Mouse (Mus musculus) thymus, adult 2 months (tissue): ENCODE measurements around the gene Tmem200a. TPM values are rescaled to one million over a fixed set of nuclear protein-coding genes. Genes with fewer than 3 reads are reported as not detected.

Experiments used
- DNase-seq: peaks from one replicate; pipeline ENCODE4 v3.0.0; 2021
- H3K27ac ChIP-seq: fragments of 200-500 bp; 2 replicates; pipeline ENCODE4 v1.5.1; 2012; ENCODE audit warnings: low read length, control low read depth; ENCODE audit not compliant: control insufficient read depth, insufficient read depth
- H3K27me3 ChIP-seq: fragments of 200-500 bp; 2 replicates; pipeline ENCODE4 v1.6.1; 2012; ENCODE audit warnings: mild to moderate bottlenecking, low read length, moderate library complexity, mixed read lengths; ENCODE audit not compliant: control insufficient read depth, insufficient read depth
- H3K36me3 ChIP-seq: fragments of 200-500 bp; 2 replicates; pipeline ENCODE4 v1.6.1; 2012; ENCODE audit warnings: mild to moderate bottlenecking, low read length, moderate library complexity; ENCODE audit not compliant: control insufficient read depth, insufficient read depth
- H3K4me1 ChIP-seq: fragments of 200-500 bp; replicated peaks from 2 replicates; pipeline ENCODE4 v1.6.1; 2012; ENCODE audit warnings: low read length; ENCODE audit not compliant: control insufficient read depth, insufficient read depth
- H3K4me3 ChIP-seq: fragments of 200-500 bp; 2 replicates; pipeline ENCODE4 v1.5.1; 2012; ENCODE audit warnings: mild to moderate bottlenecking, low read length, control low read depth, moderate library complexity; ENCODE audit not compliant: control insufficient read depth, insufficient read depth
- CTCF ChIP-seq: fragments of 200-500 bp; IDR thresholded peaks from 2 replicates; pipeline ENCODE4 v1.5.1; 2012; ENCODE audit warnings: mild to moderate bottlenecking, control low read depth, low read length, moderate library complexity, borderline replicate concordance; ENCODE audit not compliant: control insufficient read depth, poor library complexity, insufficient read depth; ENCODE audit errors: extremely low read depth
- POLR2A ChIP-seq: fragments of 200-500 bp; IDR thresholded peaks from 2 replicates; pipeline ENCODE4 v1.6.1; 2012; ENCODE audit warnings: mild to moderate bottlenecking, low read length, control low read depth, moderate library complexity; ENCODE audit not compliant: control insufficient read depth, poor library complexity, insufficient read depth; ENCODE audit errors: extremely low read depth
- WGBS: fragments of 180-500 bp; shearing (Covaris S2); methylation state at CpG from one replicate; pipeline ENCODE4 v1.1.7; 2018; 5-methylcytosine and 5-hydroxymethylcytosine counted together
- polyA plus RNA-seq: library from polyadenylated mRNA; depleted of rRNA; stranded (reverse); fragments of >200 nt; gene quantifications from 2 replicates; pipeline ENCODE4 v1.2.3, GENCODE M21; 2012

The Tmem200a gene
- polyA plus RNA-seq, 1 experiment = 0.11 TPM

GRCm38 (mm10) chr10:26034931-26035330 is 43.9 kb downstream of the Tmem200a start:
- H3K36me3 ChIP-seq = no peaks in the 10 kb centered on the region
- no peak for TF ChIP-seq CTCF
- DNase-seq = no peak
- H3K27ac ChIP-seq = no peak overlapping the region
- WGBS = 81% methylated on average over 5 of the region's 5 CpGs
- no peaks in the 10 kb centered on the region for H3K27me3 ChIP-seq
- no peaks in the 10 kb centered on the region for H3K4me1 ChIP-seq
- H3K4me3 ChIP-seq = no peak overlapping the region

GRCm38 (mm10) chr10:26018740-26019139 is 60.1 kb downstream of the Tmem200a start:
- TF ChIP-seq POLR2A (no peak), CTCF (no peak)
- no peak for DNase-seq
- Histone ChIP-seq H3K27ac (no peak overlapping the region), H3K27me3 (no peaks in the 10 kb centered on the region), H3K4me1 (no peaks in the 10 kb centered on the region), H3K4me3 (no peak overlapping the region), H3K36me3 (no peaks in the 10 kb centered on the region)
- WGBS = 78% methylated on average over 3 of the region's 3 CpGs

GRCm38 (mm10) chr10:26014298-26014697 is 64.6 kb downstream of the Tmem200a start:
- Histone ChIP-seq H3K4me3 (no peak overlapping the region), H3K27me3 (no peaks in the 10 kb centered on the region), H3K4me1 (no peaks in the 10 kb centered on the region), H3K36me3 (no peaks in the 10 kb centered on the region), H3K27ac (no peak overlapping the region)
- 55% methylated on average over 1 of the region's 1 CpGs for WGBS
- no peak for TF ChIP-seq POLR2A
- no peak for TF ChIP-seq CTCF
- no peak for DNase-seq

- DNase-seq = no peak
- no peaks in the 10 kb centered on the region for H3K4me1 ChIP-seq
Measured at GRCm38 (mm10) chr10:26008948-26009347, 69.9 kb downstream of the Tmem200a start.

GRCm38 (mm10) chr10:26005471-26005870 is 73.4 kb downstream of the Tmem200a start:
- H3K27me3 ChIP-seq = no peaks in the 10 kb centered on the region
- DNase-seq = no peak
- no peaks in the 10 kb centered on the region for H3K36me3 ChIP-seq
- no peaks in the 10 kb centered on the region for H3K4me1 ChIP-seq
- WGBS = 94% methylated on average over 6 of the region's 6 CpGs
- H3K4me3 ChIP-seq = no peak overlapping the region
- TF ChIP-seq POLR2A = no peak
- no peak overlapping the region for H3K27ac ChIP-seq

More at GRCm38 (mm10) chr10:26008948-26009347, 69.9 kb downstream of the Tmem200a start:
- no peaks in the 10 kb centered on the region for H3K36me3 ChIP-seq
- 62% methylated on average over 5 of the region's 5 CpGs for WGBS
- H3K27ac ChIP-seq = no peak overlapping the region
- no peaks in the 10 kb centered on the region for H3K27me3 ChIP-seq
- no peak overlapping the region for H3K4me3 ChIP-seq
- TF ChIP-seq POLR2A = no peak
- no peak for TF ChIP-seq CTCF

GRCm38 (mm10) chr10:26000893-26001292 is 78.0 kb downstream of the Tmem200a start:
- Histone ChIP-seq H3K36me3 (no peaks in the 10 kb centered on the region), H3K4me3 (no peak overlapping the region), H3K4me1 (no peaks in the 10 kb centered on the region), H3K27me3 (no peaks in the 10 kb centered on the region), H3K27ac (no peak overlapping the region)
- TF ChIP-seq POLR2A (no peak), CTCF (no peak)
- WGBS = 96% methylated on average over 2 of the region's 2 CpGs
- DNase-seq = no peak

GRCm38 (mm10) chr10:25999291-25999930 is 79.4 kb downstream of the Tmem200a start:
- DNase-seq = no peak
- WGBS = 91% methylated on average over 5 of the region's 5 CpGs
- TF ChIP-seq POLR2A = no peak
- TF ChIP-seq CTCF = no peak
- no peaks in the 10 kb centered on the region for H3K4me1 ChIP-seq
- no peaks in the 10 kb centered on the region for H3K27me3 ChIP-seq
- H3K27ac ChIP-seq = no peak overlapping the region
- H3K36me3 ChIP-seq = no peaks in the 10 kb centered on the region
- H3K4me3 ChIP-seq = no peak overlapping the region
